Comparison of ENCODE assay signal across 8 mouse cellular contexts in the genomic region with DNA sequence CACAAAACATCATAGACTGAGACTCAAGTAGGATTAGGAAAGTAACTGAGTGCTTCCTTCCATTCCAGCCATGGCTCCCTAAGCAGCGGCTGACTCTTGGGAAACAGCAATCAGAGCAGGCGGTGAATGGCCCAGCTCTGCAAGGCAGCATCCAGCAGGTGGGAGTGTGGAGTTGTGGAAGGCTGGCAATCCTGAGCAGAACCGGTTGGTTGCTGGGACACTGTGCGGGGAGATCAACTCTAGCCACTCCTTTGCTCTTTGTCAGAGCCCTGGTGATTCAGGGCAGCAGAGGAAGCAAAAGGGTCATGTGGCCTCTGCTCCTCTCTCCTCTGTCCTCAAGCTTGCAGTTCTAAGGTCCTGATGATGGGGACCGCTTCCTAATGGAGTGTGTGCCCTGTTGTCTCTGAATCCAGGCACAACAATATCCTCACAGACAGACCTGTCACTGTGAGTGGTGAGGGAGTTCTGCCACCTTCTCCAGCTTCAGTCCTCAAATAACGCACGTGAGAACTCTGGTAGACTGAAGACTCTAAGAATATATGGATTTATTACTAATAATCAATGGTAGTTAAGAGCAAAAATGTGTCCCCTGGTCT. TPM values are rescaled to one million over a fixed set of nuclear protein-coding genes. Genes with fewer than 3 reads are reported as not detected.
DNase-seq lines count a peak whose midpoint lies in the region; ATAC-seq and TF ChIP-seq lines count a peak whose summit lies in the region.

No protein-coding gene starts in this region.

- H3K4me1 ChIP-seq in forebrain, embryonic 10.5 days, result peaks cover 13% of the 10 kb centered on the region
- no peaks in the 10 kb centered on the region for H3K4me1 ChIP-seq in heart, embryonic 15.5 days (replicated peaks)
- H3K4me1 ChIP-seq in kidney, postnatal 0 days (replicated peaks; ENCODE audit: insufficient read depth, low read length), result no peaks in the 10 kb centered on the region
- no peaks in the 10 kb centered on the region for H3K4me1 ChIP-seq in liver, embryonic 14.5 days (replicated peaks; ENCODE audit: control insufficient read depth in 2 of 2, insufficient read depth in 2 of 2, low read length in 1 of 2)
- 0 out of 2 replicates have a peak, but pooled peaks cover 2% of the 10 kb centered on the region for H3K4me1 ChIP-seq in neural tube, embryonic 14.5 days (ENCODE audit: control insufficient read depth, insufficient read depth, low read length)

- ATAC-seq in heart, embryonic 15.5 days (replicated peaks; ENCODE audit: insufficient number of reproducible peaks, insufficient read depth, low FRiP score, low read depth), result peak; percentile 80
- peak; percentile 90 for ATAC-seq in kidney, postnatal 0 days (replicated peaks; ENCODE audit: low FRiP score, low read depth)
- ATAC-seq in liver, embryonic 14.5 days (ENCODE audit: insufficient read depth), result no peak; the same call in 1 of the 2 replicates
- peak; percentile 97 for ATAC-seq in neural tube, embryonic 14.5 days (ENCODE audit: low read depth)

- no peak overlapping the region for H3K9ac ChIP-seq in heart, embryonic 15.5 days
- H3K9ac ChIP-seq in kidney, postnatal 0 days (ENCODE audit: low read depth, low read length), result no peak overlapping the region
- H3K9ac ChIP-seq in liver, embryonic 14.5 days (replicated peaks), result no peak overlapping the region
- H3K9ac ChIP-seq in neural tube, embryonic 14.5 days (replicated peaks; ENCODE audit: low read depth, low read length), result no peak overlapping the region

- 21% methylated on average over 7 of the region's 7 CpGs for WGBS in forebrain, embryonic 10.5 days
- WGBS in heart, embryonic 15.5 days, result 18% methylated on average over 7 of the region's 7 CpGs
- WGBS in kidney, postnatal 0 days, result 25% methylated on average over 7 of the region's 7 CpGs
- 32% methylated on average over 7 of the region's 7 CpGs for WGBS in liver, embryonic 14.5 days (ENCODE audit: insufficient replicate concordance)
- 21% methylated on average over 7 of the region's 7 CpGs for WGBS in neural tube, embryonic 14.5 days

- TF ChIP-seq CTCF in kidney, postnatal 0 days (IDR thresholded peaks at IDR 0.05; ENCODE audit: low read depth), result peak; percentile 90
- peak; percentile 69 for TF ChIP-seq CTCF in liver, embryonic 14.5 days (IDR thresholded peaks at IDR 0.05; ENCODE audit: low read depth)

- H3K27me3 ChIP-seq in forebrain, embryonic 10.5 days (ENCODE audit: poor library complexity, severe bottlenecking), result peaks cover 6% of the 10 kb centered on the region
- no peaks in the 10 kb centered on the region for H3K27me3 ChIP-seq in heart, embryonic 15.5 days
- no peaks in the 10 kb centered on the region for H3K27me3 ChIP-seq in kidney, postnatal 0 days (ENCODE audit: insufficient read depth, low read length)
- no peaks in the 10 kb centered on the region for H3K27me3 ChIP-seq in liver, embryonic 14.5 days (ENCODE audit: control insufficient read depth, insufficient read depth, low read length)
- no peaks in the 10 kb centered on the region for H3K27me3 ChIP-seq in neural tube, embryonic 14.5 days (ENCODE audit: control insufficient read depth, insufficient read depth, low read length)

- H3K36me3 ChIP-seq in forebrain, embryonic 10.5 days (replicated peaks), result no peaks in the 10 kb centered on the region
- H3K36me3 ChIP-seq in heart, embryonic 15.5 days, result no peaks in the 10 kb centered on the region
- no peaks in the 10 kb centered on the region for H3K36me3 ChIP-seq in kidney, postnatal 0 days (ENCODE audit: insufficient read depth, low read length)
- H3K36me3 ChIP-seq in liver, embryonic 14.5 days (replicated peaks; ENCODE audit: control insufficient read depth, insufficient read depth, low read depth), result no peaks in the 10 kb centered on the region
- no peaks in the 10 kb centered on the region for H3K36me3 ChIP-seq in neural tube, embryonic 14.5 days (ENCODE audit: control insufficient read depth, insufficient read depth, low read length)

- no peak overlapping the region for H3K4me3 ChIP-seq in forebrain, embryonic 10.5 days
- no peak overlapping the region for H3K4me3 ChIP-seq in heart, embryonic 15.5 days
- no peak overlapping the region for H3K4me3 ChIP-seq in kidney, postnatal 0 days (replicated peaks; ENCODE audit: low read depth, low read length)
- no peak overlapping the region for H3K4me3 ChIP-seq in liver, embryonic 14.5 days (ENCODE audit: insufficient read depth in 1 of 2, low read depth in 2 of 2, low read length in 2 of 2)
- H3K4me3 ChIP-seq in neural tube, embryonic 14.5 days (ENCODE audit: low read depth, low read length), result no peak overlapping the region

- peak; percentile 63 for DNase-seq in 416B (ENCODE audit: low read depth)
- peak; percentile 89 for DNase-seq in brain, adult 2 months (ENCODE audit: low read depth, low spot score)
- peak; percentile 75 for DNase-seq in forebrain, embryonic 10.5 days (ENCODE audit: extremely low spot score, low spot score)
- peak; percentile 93 for DNase-seq in kidney, postnatal 0 days (ENCODE audit: low spot score)
- DNase-seq in liver, embryonic 14.5 days (ENCODE audit: low read depth in 3 of 3, low spot score in 3 of 3), result no peak
- DNase-seq in urinary bladder, postnatal 14 days (ENCODE audit: low spot score), result peak; percentile 83

- H3K9me3 ChIP-seq in forebrain, embryonic 10.5 days, result no peaks in the 10 kb centered on the region
- no peaks in the 10 kb centered on the region for H3K9me3 ChIP-seq in heart, embryonic 15.5 days (replicated peaks)
- no peaks in the 10 kb centered on the region for H3K9me3 ChIP-seq in kidney, postnatal 0 days (replicated peaks; ENCODE audit: low read length)
- H3K9me3 ChIP-seq in liver, embryonic 14.5 days (ENCODE audit: control insufficient read depth, low read length), result no peaks in the 10 kb centered on the region
- H3K9me3 ChIP-seq in neural tube, embryonic 14.5 days (ENCODE audit: control insufficient read depth, low read length), result no peaks in the 10 kb centered on the region

- no peak overlapping the region for H3K4me2 ChIP-seq in heart, embryonic 15.5 days
- H3K4me2 ChIP-seq in kidney, postnatal 0 days (ENCODE audit: low read length), result no peak overlapping the region
- H3K4me2 ChIP-seq in liver, embryonic 14.5 days (ENCODE audit: low read depth), result no peak overlapping the region
- H3K4me2 ChIP-seq in neural tube, embryonic 14.5 days (ENCODE audit: low read depth, low read length), result no peak overlapping the region

- peak overlapping the region; percentile 76 for H3K27ac ChIP-seq in forebrain, embryonic 10.5 days
- H3K27ac ChIP-seq in heart, embryonic 15.5 days, result no peak overlapping the region
- no peak overlapping the region for H3K27ac ChIP-seq in kidney, postnatal 0 days
- no peak overlapping the region for H3K27ac ChIP-seq in liver, embryonic 14.5 days
- no peak overlapping the region for H3K27ac ChIP-seq in neural tube, embryonic 14.5 days (ENCODE audit: low read depth, low read length)

- no peak for TF ChIP-seq EP300 in liver, embryonic 14.5 days (IDR thresholded peaks at IDR 0.05; ENCODE audit: low read depth)

RNA-seq across cellular contexts. Expression of a gene that starts 11.7 kb away (rescaled TPM):
- not detected in 2 replicates for polyA plus RNA-seq in forebrain, embryonic 10.5 days (2016; fragmentation: Nextera tagmentation; extraction: Ambion mirVana)
- not detected in 2 replicates for polyA plus RNA-seq in heart, embryonic 15.5 days (2015; fragmentation: Nextera tagmentation; extraction: Ambion mirVana)
- not detected in 2 replicates for polyA plus RNA-seq in kidney, postnatal 0 days (2015; fragmentation: Nextera tagmentation; extraction: Ambion mirVana)
- not detected in 2 replicates for polyA plus RNA-seq in liver, embryonic 14.5 days (2012; rRNA removed)
- not detected in 2 replicates for polyA plus RNA-seq in liver, embryonic 14.5 days (2014; fragmentation: Nextera tagmentation; extraction: Ambion mirVana)
- polyA plus RNA-seq in neural tube, embryonic 14.5 days (2014; fragmentation: Nextera tagmentation; extraction: Ambion mirVana), result not detected in 2 replicates

RNA-seq across cellular contexts. Expression of a gene that starts 25.4 kb away (rescaled TPM):
- 34.3 and 36.7 TPM in 2 replicates for polyA plus RNA-seq in forebrain, embryonic 10.5 days (2016; fragmentation: Nextera tagmentation; extraction: Ambion mirVana)
- 21.6 and 22.7 TPM in 2 replicates for polyA plus RNA-seq in heart, embryonic 15.5 days (2015; fragmentation: Nextera tagmentation; extraction: Ambion mirVana)
- polyA plus RNA-seq in kidney, postnatal 0 days (2015; fragmentation: Nextera tagmentation; extraction: Ambion mirVana), result 26.4 and 26.5 TPM in 2 replicates
- polyA plus RNA-seq in liver, embryonic 14.5 days (2012; rRNA removed), result 0.52 and 0.65 TPM in 2 replicates
- 1.9 and 2.1 TPM in 2 replicates for polyA plus RNA-seq in liver, embryonic 14.5 days (2014; fragmentation: Nextera tagmentation; extraction: Ambion mirVana)
- polyA plus RNA-seq in neural tube, embryonic 14.5 days (2014; fragmentation: Nextera tagmentation; extraction: Ambion mirVana), result 37.3 and 54.6 TPM in 2 replicates

Comparison
In these comparisons a context has a peak if more than half of its experiments do, and no peak if none do; other contexts are left out.
1. DNase-seq: peak in 416B (single experiment), brain, adult 2 months (single experiment), forebrain, embryonic 10.5 days (single experiment), kidney, postnatal 0 days (single experiment) and urinary bladder, postnatal 14 days (single experiment); none in liver, embryonic 14.5 days (0 of 3).